Mouse (Mus musculus): ENCODE data around the gene Notch4. TPM values are rescaled to one million over a fixed set of nuclear protein-coding genes. Genes with fewer than 3 reads are reported as not detected.

The Notch4 gene
- total and polyA plus RNA-seq, 2 experiments from 2014 or later = 6.8 to 43.2 TPM

GRCm38 (mm10) chr17:34627093-34627942 lies 63.2 kb downstream of the Notch4 start:
- ATAC-seq (ENCODE audit: insufficient read depth, low read depth) (peak; percentile 87), DNase-seq (ENCODE audit: low spot score) (peak; percentile 95)
- peak overlapping the region; percentile 85 for H3K4me2 ChIP-seq (ENCODE audit: low read depth, low read length)
- H3K36me3 ChIP-seq (replicated peaks; ENCODE audit: control insufficient read depth, insufficient read depth, low read length) = peaks cover 28% of the 10 kb centered on the region
- peak overlapping the region; percentile 96 for H3K27ac ChIP-seq (ENCODE audit: low read depth)
- peaks cover 34% of the 10 kb centered on the region for H3K27me3 ChIP-seq (ENCODE audit: control insufficient read depth, insufficient read depth, low read length)
- H3K9ac ChIP-seq (replicated peaks; ENCODE audit: low read depth, low read length) = peak overlapping the region; percentile 59
- H3K4me3 ChIP-seq (ENCODE audit: low read depth, low read length) = peak overlapping the region; percentile 69
- H3K4me1 ChIP-seq (ENCODE audit: control insufficient read depth, insufficient read depth) = peaks cover 16% of the 10 kb centered on the region
- TF ChIP-seq CTCF (IDR thresholded peaks at IDR 0.05; ENCODE audit: low read depth) (no peak), EP300 (IDR thresholded peaks at IDR 0.05; ENCODE audit: low read depth) (0 out of 2 replicates have a peak, but pooled peaks have one; percentile 57)
- under 1% methylated on average over 44 of the region's 45 CpGs for WGBS
- H3K9me3 ChIP-seq (replicated peaks; ENCODE audit: control insufficient read depth, low read length) = no peaks in the 10 kb centered on the region

- DNase-seq (ENCODE audit: low spot score) (no peak), ATAC-seq (ENCODE audit: insufficient read depth, low read depth) (peak; percentile 22; the same call in 1 of the 2 replicates)
- peaks cover 20% of the 10 kb centered on the region for H3K36me3 ChIP-seq (replicated peaks; ENCODE audit: control insufficient read depth, insufficient read depth, low read length)
- TF ChIP-seq CTCF (IDR thresholded peaks at IDR 0.05; ENCODE audit: low read depth) (no peak), EP300 (IDR thresholded peaks at IDR 0.05; ENCODE audit: low read depth) (no peak)
- peak within 1 kb of the TSS; percentile 96 for H3K27ac ChIP-seq (ENCODE audit: low read depth)
- H3K4me2 ChIP-seq (ENCODE audit: low read depth, low read length) = peak within 1 kb of the TSS; percentile 85
- H3K4me3 ChIP-seq (ENCODE audit: low read depth, low read length) = peak within 1 kb of the TSS; percentile 69
- no peaks in the 10 kb centered on the region for H3K9me3 ChIP-seq (replicated peaks; ENCODE audit: control insufficient read depth, low read length)
- peaks cover 16% of the 10 kb centered on the region for H3K4me1 ChIP-seq (ENCODE audit: control insufficient read depth, insufficient read depth)
- WGBS = 4% methylated on average over 29 of the region's 29 CpGs
- H3K27me3 ChIP-seq (ENCODE audit: control insufficient read depth, insufficient read depth, low read length) = peaks cover 41% of the 10 kb centered on the region
- H3K9ac ChIP-seq (replicated peaks; ENCODE audit: low read depth, low read length) = peak within 1 kb of the TSS; percentile 59
Measured at GRCm38 (mm10) chr17:34627943-34628643, 64.0 kb downstream of the Notch4 start, which contains the start of gene Ppt2. Gene Ppt2 (minus strand): TSS chr17:34628510.

- no peak for TF ChIP-seq EP300 (IDR thresholded peaks at IDR 0.05; ENCODE audit: low read depth)
- no peak for TF ChIP-seq CTCF (IDR thresholded peaks at IDR 0.05; ENCODE audit: low read depth)
- 52% methylated on average over 5 of the region's 5 CpGs for WGBS
- Histone ChIP-seq H3K27ac (ENCODE audit: low read depth) (peak overlapping the region; percentile 96; the same call in 1 of the 2 replicates), H3K36me3 (replicated peaks; ENCODE audit: control insufficient read depth, insufficient read depth, low read length) (peaks cover 15% of the 10 kb centered on the region), H3K9ac (replicated peaks; ENCODE audit: low read depth, low read length) (peak overlapping the region; percentile 59), H3K9me3 (replicated peaks; ENCODE audit: control insufficient read depth, low read length) (no peaks in the 10 kb centered on the region), H3K4me2 (ENCODE audit: low read depth, low read length) (peak overlapping the region; percentile 85), H3K4me1 (ENCODE audit: control insufficient read depth, insufficient read depth) (peaks cover 16% of the 10 kb centered on the region), H3K4me3 (ENCODE audit: low read depth, low read length) (peak overlapping the region; percentile 69), H3K27me3 (ENCODE audit: control insufficient read depth, insufficient read depth, low read length) (peaks cover 45% of the 10 kb centered on the region)
- ATAC-seq (ENCODE audit: insufficient read depth, low read depth) (no peak), DNase-seq (ENCODE audit: low spot score) (no peak)
Measured at GRCm38 (mm10) chr17:34628644-34628967, 64.5 kb downstream of the Notch4 start.

- no peaks in the 10 kb centered on the region for H3K9me3 ChIP-seq (replicated peaks; ENCODE audit: control insufficient read depth, low read length)
- H3K36me3 ChIP-seq (replicated peaks; ENCODE audit: control insufficient read depth, insufficient read depth, low read length) = peaks cover 9% of the 10 kb centered on the region
- WGBS = 14% methylated on average over 16 of the region's 16 CpGs
- H3K27me3 ChIP-seq (ENCODE audit: control insufficient read depth, insufficient read depth, low read length) = peaks cover 50% of the 10 kb centered on the region
- no peak for TF ChIP-seq EP300 (IDR thresholded peaks at IDR 0.05; ENCODE audit: low read depth)
- TF ChIP-seq CTCF (IDR thresholded peaks at IDR 0.05; ENCODE audit: low read depth) = no peak
- peak within 1 kb of the TSS; percentile 96 for H3K27ac ChIP-seq (ENCODE audit: low read depth)
- H3K4me3 ChIP-seq (ENCODE audit: low read depth, low read length) = peak within 1 kb of the TSS; percentile 69
- H3K4me2 ChIP-seq (ENCODE audit: low read depth, low read length) = peak within 1 kb of the TSS; percentile 85
- peak within 1 kb of the TSS; percentile 59 for H3K9ac ChIP-seq (replicated peaks; ENCODE audit: low read depth, low read length)
- ATAC-seq (ENCODE audit: insufficient read depth, low read depth) = no peak
- peak; percentile 20 for DNase-seq (ENCODE audit: low spot score)
- peaks cover 16% of the 10 kb centered on the region for H3K4me1 ChIP-seq (ENCODE audit: control insufficient read depth, insufficient read depth)
Measured at GRCm38 (mm10) chr17:34629221-34629751, 65.2 kb downstream of the Notch4 start, which contains the start of gene Prrt1. Gene Prrt1 (plus strand): TSS chr17:34629533.

- DNase-seq (ENCODE audit: low spot score) (no peak), ATAC-seq (ENCODE audit: insufficient read depth, low read depth) (no peak)
- TF ChIP-seq EP300 (IDR thresholded peaks at IDR 0.05; ENCODE audit: low read depth) (no peak), CTCF (IDR thresholded peaks at IDR 0.05; ENCODE audit: low read depth) (no peak)
- Histone ChIP-seq H3K9me3 (replicated peaks; ENCODE audit: control insufficient read depth, low read length) (no peaks in the 10 kb centered on the region), H3K27ac (ENCODE audit: low read depth) (peak overlapping the region; percentile 36; the same call in 1 of the 2 replicates), H3K4me2 (ENCODE audit: low read depth, low read length) (peak overlapping the region; percentile 85), H3K4me3 (ENCODE audit: low read depth, low read length) (peak overlapping the region; percentile 37), H3K36me3 (replicated peaks; ENCODE audit: control insufficient read depth, insufficient read depth, low read length) (peaks cover 8% of the 10 kb centered on the region), H3K27me3 (ENCODE audit: control insufficient read depth, insufficient read depth, low read length) (peaks cover 50% of the 10 kb centered on the region), H3K9ac (replicated peaks; ENCODE audit: low read depth, low read length) (no peak overlapping the region), H3K4me1 (ENCODE audit: control insufficient read depth, insufficient read depth) (peaks cover 16% of the 10 kb centered on the region)
- 30% methylated on average over 12 of the region's 12 CpGs for WGBS
Measured at GRCm38 (mm10) chr17:34629796-34630603, 65.9 kb downstream of the Notch4 start.

Measured in heart, postnatal 0 days (tissue).